Mouse (Mus musculus): ENCODE results near the gene Mfge8. TPM values are rescaled to one million over a fixed set of nuclear protein-coding genes. Genes with fewer than 3 reads are reported as not detected.

The Mfge8 gene
- 10 to 100 TPM; 21.9 to 23.7 TPM for polyA plus RNA-seq (2017; shearing (Covaris generic))

DNA sequence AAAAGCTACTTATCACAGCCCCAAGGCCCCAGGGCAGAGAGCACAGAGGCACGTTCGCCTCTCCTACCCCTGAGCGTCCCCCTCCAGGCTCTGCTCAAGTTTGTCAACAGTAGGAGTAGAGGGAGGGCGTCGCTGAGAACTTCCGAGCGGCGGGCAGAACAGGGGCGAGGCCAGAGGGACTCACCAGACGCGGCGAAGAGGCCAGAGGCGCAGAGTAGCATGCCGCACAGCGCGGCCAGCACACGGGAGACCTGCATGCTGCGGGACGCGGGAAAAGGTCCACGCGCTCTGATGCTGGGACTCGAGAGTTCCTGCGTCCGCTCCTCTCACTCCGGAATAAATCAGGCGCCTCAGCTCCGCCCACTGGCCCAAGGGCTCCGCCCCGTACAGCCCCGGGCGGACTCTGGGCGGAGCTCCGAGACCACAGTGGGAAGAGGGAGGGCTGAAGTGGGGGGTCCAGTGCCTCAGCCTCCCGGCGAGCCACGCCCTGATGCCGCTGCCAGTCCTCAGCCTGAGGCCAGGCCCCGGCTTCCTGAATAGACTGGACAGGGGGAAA is at the start of gene Mfge8:
TSS of gene Mfge8 (minus strand) at position 350 of the 556 bp plus-strand sequence.
- peak; percentile 83 for ATAC-seq

DNA sequence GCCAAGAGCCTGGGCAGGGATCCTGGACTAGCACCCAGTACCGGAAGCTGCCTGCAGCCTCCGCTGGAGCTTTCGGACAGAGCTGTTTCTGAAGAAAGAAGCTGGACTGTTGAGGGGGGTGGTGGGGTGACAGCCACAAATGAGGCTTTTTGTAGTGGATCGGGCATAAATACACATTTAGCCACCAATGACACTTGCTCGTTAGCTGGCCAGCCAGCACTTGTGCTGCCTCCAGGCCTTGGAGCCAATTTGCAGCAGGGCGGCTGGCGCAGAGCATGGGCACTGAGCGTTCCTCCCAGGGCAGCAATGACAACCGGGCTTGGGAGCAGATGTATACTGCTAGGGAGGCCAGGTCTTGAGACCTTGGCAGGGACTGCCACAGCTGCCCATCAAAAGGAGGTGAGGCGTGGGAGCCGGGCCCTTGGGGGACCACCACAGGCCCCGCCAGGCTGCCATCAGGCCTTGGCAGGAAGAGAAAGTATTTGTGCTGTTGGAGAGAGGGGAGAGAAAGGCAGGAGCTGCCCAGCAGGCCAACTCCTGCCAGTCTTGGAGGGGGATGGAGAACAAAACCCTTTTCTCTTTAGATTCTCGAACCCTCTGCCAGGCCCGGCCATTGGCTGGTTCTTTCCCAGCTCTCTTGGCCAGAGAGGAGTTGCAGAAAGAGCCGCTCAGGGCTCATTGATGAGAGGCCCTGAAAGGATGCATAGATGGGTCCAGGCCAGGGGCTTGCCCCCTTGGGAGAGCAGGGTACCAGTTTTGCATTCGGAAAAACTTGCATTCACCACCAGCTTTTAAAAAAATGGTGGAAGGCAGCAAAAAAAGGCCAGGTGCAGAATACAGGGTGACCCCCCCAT is 45.9 kb upstream of the Mfge8 start:
- no peak for ATAC-seq

DNA sequence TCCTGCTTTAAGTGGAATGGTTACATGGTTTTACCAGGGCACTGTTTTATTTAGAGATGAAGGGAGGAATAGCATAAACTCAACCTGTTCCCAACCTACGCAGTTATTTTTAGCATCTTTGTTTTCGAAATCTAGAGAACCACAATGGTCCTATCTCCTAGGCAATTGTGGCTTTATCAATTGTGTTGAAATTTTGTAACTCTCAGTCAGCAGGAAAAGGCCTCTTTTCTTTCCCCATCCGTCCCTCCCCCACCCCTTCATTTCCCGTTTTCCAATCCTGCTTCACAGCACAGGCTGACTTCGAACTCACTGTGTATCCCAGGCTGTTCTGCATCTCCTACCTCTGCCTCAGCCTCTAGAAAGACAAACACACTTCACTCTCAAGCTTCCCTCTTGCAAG is 45.1 kb upstream of the Mfge8 start:
- no peak for ATAC-seq

DNA sequence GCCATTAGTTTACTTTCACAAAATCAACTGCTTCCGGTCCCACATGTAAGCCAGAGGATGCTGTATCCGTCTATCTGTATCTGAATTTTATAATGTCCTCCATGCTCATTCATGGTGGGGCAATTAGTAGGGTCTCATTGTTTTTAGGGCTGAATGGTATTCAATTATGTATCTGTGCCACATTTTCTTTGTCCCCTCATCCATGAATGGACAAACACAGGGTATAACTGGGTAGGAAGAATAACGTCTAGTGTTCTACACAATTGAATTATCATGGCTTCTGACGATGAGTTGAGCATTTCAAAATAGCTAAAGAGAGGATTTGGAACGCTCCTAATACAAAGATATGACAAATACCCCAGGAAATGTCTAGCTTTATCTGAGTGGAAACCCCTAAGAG is 42.6 kb upstream of the Mfge8 start:
- ATAC-seq, result no peak

DNA sequence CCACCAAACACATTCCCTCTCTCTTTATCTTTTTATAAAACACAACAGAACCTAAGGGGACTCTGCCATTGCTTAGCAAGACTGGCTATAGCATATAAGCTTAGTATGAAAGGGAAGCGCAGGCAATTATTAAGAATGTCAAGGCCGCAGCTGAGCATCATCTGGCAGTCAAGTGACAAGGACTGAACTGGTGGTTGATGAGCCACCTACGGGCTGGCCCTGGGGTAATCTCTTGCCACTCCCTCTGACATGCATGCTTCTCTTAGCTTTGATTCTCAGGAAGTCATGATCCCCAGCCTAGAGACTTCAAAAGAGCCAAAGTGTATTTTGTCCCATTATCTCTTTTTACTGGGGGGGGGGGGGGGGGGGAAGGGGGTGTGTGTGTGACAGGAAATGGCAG is 41.7 kb upstream of the Mfge8 start:
- ATAC-seq, result peak; percentile 76

DNA sequence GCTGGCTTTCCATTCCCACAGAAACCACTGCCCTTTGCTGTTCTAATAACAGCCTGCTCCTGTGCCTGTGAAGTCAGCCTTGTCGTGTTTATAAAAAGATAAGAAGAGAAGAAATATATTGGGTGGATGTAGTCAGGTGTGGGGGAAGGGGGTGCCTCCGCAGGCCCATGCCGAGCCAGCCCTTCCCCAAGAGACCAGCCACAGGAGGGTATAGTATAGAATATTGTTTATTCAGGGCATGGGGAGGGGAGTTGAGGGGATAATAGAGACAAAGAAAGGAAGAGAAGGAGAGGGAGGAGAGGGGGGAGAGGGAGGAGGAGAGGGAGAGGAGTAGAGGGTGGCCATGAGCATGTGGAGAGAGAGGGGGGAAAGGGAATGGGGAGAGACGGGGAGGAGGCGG is 40.4 kb upstream of the Mfge8 start:
- no peak for ATAC-seq

DNA sequence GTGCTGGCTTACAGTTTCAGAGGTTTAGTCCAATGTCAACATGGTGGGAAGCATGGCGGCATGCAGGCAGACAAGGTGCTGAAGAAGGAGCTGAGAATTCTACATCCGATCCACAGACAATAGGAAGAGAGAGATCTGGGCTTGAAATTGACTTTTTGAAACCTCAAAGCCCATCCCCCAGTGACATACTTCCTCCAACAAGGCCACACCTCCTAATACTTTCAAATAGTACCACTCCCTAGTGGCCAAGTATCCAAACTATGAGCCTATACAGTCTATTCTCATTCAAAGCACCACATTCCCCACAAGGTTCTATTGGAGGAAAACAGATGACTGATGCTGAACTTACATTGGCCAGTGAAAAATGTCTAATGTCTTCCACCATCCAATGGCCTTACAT is 38.7 kb upstream of the Mfge8 start:
- ATAC-seq, result no peak

DNA sequence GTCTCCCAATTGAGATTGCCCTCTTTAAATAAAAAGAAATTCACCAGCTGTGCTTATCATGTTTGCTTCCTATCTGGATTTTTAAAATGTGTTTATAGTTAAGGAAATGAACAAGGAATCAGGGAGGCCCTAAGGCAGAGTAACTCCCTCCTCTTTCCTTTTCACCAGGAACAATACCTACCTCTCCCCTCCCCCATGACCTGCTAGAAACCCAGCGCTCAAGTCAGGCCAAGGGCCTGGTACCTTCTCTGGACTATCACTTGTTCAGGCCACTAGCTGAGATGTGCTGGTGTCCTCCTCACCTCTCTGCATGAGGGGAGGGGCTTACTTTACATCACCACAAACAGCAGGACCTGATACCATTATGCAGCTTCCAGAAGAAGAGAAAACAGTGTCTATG is 34.6 kb upstream of the Mfge8 start:
- ATAC-seq, result no peak

DNA sequence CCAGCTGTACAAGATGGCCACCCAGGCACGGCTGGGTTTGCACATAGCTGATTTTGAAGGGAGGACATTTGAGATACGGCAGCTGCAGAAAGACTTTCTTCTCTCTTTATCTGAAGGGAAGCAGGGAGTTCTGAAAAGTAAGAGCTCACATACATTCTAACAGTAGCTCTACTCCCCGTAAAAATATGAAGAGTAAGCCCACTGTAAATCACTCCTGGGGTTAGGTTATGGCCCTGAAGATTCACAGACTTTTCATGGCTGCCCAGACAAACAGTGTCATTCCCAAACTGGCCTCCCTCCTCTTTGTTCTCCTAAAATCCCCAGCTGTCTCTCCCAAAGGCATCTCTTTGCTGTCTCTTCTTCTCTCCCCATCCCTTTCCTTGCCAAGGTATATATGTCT is 24.9 kb upstream of the Mfge8 start:
- ATAC-seq, result no peak

DNA sequence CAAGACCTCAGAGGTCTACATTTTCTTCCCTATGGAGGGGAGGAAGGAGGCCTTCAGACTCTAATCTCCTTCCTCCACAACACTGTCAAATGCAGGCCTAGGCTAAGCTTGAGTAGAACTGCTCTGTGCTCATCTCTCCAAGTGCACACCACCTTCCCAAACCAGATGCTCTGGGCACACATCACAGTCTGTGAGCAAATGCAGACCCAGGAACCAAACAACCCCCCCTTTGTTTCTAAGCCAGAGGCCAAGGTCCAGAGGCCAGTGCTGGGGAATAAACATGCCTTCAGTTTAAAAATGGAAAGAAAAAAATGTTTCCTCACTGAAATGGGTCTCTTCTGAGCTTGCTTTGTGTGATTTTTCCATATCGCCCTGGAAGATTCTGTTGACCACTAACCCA is 22.9 kb upstream of the Mfge8 start:
- no peak for ATAC-seq

DNA sequence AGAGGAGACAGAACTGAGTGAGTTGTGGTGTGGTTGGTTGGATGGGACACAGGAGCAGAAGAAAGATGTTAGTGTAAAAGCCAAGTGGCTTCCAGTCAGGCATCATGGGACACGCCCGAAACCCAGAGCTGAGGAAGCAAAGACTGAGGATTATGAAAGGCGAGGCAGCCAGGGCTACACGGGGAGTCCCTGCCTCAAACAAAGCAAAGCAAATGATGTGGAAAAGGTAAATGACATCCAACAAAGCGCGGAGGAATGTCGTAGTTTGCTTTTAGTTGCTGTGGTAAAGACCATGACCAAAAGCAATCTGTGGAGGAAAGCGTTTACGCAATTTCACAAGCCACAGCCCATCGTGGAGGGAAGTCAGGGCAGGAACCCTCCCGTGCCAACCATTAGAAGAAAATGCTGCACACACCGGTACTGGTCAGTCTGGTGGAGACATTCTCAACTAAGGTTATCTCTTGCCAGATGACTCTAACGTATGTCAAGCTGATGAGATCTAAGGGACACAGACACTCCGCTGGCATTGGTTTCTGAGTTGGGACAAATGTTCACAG is 18.2 kb upstream of the Mfge8 start:
- no peak for ATAC-seq

DNA sequence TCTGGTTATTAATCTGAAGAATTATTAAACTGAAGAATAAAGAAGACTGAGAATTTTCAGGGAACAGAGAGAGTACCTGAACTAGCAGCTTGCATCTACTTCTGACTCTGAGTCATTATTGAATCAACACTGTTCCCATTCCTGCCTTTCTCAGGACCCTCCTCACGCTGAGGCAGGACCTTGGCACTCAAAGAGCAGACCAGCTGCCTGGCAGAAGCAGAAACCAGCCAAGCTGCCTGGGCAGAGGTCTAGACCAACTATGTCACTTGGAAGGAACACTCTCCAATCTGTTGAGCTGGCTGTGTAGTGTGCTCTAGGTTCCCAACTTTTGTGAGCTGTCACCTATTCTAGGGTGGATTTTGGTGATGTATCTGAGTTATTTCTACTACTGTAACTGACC is 10.5 kb upstream of the Mfge8 start:
- no peak for ATAC-seq

DNA sequence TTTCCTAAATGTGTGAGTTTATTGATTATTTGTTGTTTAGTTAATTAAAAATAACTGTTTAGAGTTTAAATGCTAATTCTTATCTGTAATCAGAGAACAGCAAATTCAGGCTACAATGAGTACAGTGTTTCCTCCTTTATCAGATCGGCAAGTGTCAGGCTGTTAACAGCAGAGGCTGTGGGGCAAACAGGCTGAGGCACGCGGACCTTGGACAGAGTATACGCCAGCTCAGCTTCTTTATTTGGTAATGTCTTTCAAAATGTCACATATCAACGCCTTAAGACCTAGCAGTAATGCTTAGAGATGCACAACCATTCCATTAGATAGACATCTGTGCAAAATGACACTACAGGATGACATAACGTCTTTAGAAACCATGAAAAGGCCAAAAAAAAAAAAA is 662 bp upstream of the Mfge8 start:
- ATAC-seq, result no peak

DNA sequence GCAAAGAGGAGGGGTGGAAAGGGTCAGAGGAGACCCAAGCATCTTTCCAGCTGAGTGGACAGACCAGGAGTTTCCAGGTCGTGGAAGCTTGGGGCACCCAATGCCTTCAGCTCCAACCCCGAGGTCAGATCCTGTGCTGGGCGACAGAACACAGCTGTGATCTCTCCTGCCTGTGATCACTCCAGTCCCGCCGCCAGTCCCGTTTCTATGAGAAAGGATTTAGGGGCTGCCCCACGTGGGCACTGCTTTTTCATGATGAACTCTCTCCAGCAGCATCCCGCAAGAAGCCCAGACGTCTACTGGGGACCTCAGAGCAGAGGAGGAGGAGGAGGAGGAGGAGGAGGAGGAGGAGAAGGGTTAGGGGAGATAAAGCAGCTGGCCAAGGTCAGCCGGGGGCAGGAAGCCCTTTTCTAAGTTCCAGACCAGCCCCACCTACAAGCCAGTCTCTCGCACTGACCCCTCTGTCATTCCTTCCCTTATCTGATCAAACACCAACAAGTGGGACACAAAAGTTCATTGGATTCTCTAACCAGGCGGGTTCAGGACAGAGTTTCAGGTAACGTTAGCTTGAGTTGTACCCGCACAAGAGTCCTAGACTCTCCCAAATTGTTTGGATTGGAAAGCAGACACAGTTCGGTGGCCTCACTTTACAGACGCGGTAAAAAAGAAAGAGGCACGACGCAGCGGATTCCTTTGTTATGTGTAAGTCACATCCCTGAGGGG is 768 bp downstream of the Mfge8 start:
- ATAC-seq, result no peak

DNA sequence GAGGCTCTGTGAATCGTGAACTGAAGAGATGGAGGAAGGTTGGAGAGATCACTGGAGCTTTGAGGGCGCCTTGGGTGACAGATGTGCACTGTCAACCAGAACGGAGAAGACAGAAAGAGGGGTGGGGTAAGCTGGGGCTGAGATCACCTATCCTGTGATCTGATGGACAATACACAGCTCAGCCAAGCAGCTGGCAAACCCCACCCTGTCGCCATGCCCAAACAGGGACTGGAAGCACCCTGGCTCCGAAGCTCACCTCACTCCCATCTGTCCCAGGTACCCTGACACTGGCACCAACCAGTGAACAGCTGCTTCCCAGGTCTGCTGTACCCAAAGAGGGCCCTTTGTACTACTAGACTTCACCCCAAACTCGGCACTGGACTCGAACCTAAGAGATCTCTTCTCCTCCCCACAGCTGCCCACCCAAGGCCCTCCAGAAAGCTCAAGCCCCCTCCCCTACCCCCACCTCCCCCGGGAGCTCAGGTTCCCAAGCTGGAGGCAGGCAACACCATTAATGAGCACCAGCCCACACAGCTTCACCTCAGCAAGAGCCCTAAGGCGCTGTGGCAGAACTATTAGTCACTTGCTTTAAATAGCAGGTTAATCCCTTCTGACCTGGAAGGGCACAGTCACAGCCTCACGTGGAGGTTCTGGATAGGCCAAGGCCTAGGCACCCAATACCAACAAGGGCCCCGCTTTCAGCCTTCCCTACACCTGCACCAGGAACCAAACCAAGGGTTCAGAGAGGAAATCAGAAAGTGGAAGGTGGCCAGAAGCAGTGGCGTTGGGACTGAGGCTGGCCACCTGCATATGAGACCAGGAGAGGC is 1.6 kb downstream of the Mfge8 start:
- ATAC-seq, result no peak

DNA sequence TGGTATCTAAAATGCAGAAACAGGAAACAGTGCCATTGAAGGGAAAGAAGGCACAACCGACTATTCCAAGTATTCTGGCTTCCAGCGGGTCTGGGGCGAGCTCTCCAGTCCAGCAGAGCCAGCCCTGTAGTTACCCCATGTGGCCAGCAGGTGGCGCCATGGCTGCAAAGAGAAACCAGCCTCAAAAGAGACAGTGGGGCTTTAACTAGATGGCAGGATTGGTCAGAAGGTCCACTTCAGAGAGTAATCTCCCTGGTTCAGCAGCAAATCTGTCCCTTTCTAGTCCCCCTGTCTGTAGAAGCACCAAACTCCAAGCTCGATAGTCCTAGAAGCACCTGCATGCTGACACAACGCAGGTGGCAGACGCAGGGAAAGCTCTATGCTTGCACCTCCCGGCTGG is 8.0 kb downstream of the Mfge8 start:
- no peak for ATAC-seq

DNA sequence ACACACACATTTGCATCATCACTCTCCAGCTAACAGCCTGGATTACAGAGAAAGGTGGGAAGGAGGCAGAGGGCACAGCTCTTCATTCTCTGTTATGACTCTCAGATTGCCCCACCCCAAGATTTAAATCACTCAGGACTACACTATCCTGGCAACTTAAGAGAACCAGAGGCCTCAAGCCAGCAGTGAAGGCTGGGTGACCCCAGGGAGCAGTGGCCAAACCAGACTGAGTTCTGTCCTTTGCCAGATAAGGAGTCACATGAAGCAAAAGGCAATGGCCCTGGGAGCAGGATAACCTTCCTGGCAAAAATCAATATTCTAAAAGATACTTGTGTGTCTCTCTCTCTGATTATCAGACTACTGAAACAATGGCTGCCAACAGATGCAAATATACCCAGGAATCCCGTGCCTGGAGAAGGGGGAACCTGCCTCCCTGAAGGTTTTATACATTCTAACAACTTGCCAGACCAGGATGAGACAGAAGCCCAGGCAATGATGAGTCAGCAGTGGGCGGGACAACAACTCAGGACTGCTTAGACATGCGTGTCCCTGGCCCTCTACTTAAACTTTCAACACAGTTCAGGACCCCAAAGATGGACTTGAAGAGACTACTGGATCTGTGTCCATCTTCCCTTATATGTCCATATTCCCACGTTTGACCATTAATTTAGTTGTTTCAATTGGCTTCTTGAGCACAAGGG is 8.8 kb downstream of the Mfge8 start:
- ATAC-seq, result no peak

DNA sequence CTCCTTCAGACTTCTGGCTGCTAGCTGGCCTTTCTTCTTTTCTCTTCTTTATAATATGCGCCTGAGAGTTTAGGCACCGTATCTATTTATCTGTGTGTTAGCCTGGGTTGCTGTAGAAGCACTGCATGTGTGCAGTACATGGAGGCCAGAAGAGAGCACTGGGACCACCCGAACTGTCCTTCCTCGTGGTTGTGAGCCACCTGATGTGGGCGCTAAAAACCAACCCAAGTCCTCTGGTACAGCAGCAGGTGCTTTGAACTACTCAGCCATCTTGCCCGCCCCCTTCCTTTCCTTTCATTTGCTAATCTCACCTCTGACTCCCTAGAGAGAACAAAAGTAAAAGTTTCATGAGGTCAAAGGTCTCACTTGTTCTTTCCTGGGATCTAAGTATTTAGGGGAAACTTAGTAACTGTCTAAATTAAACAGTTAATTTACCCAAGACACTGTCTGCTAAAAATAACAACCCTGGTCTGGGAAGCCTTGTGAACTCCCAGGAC is 9.5 kb downstream of the Mfge8 start:
- no peak for ATAC-seq

DNA sequence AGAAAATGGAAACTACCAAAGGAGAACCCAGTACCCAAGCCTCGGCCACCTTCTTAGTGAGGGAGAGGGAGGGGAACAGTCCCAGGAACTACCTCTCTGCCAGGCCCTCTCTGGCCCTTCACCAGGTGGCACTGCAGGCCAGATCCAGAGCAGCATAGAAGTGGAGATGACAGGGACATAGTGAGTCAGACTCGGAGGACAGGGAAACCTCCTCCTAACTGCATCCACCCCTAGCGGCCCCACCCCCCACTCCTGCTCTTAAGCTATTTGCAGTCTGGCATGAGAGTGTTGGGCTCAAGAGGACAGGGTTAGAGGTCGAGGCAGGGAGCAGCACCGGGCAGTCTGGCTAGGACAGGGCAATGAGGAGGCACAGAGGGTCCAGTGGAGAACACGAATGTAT is 15.5 kb downstream of the Mfge8 start:
- ATAC-seq, result no peak

DNA sequence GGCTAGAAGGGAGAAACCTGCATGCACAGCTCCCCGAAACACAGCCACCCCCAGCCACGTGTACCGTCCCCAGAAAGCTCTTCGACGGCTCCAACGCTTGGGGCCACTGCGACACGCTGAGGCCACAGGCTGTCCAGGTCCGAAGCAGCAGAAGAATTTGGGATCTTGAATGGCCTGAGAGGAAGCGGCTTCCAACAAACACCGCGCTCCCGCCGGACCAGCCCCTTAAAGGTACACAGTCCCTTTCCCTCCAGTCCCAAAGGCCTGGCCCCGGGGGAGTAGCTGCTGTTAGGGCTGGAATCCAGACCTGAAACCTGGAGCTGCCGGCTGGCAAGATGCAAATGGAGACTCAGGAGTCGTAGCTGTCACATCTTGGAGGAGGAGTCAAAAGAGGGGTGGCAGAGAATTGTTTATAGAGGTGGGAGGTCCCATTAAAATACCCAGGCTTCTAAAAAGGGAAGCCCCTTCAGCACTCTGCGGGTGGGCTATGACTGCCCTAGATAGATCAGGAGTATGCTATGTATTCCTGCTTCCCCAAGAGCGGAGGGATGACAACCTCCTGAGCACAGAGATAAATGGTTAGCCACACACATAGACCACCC is 17.9 kb downstream of the Mfge8 start, which contains the start of gene Hapln3:
TSS of gene Hapln3 (minus strand) at position 176 of the 602 bp plus-strand sequence.
- no peak for ATAC-seq

DNA sequence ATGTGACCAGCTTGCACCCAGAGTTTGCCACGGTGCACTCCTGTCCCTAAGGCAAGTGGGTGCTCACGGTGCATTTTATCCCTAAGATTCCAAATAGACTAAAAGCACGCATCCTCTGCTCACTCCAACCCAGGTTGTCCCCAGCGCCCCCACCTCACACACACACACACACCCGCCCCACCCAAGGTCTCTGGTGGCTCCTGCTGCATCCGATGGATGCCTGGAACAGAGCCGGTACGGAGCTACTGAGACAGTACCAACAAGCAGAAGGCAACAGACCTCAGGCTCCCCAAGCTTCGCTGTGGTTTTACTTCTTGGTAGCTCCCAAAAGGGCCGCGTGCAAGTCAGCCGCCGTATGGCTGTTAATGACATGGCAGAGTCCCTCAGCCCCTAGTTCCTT is 18.5 kb downstream of the Mfge8 start:
- no peak for ATAC-seq
